Mouse (Mus musculus): ENCODE results near the gene 2700097O09Rik.
A peak's percentile ranks its signal among the peaks of the same experiment; 100 is the strongest.

DNA sequence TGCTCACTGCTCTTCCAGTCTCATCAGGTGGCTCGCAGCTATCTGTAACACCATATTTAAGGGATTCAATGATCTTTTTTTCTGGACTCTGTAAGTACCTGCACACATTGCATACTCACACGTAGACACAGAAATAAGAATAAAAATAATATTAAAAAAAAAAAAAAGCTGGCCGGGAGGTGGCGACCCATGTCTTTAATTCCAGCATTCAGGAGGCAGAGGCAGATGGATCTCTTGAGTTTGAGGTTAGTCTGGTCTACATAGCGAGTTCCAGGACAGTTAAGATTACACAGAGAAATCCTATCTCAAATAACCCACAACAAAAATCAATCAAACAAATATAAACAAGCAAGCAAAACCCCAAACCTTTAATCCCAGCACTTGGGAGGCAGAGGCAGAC lies 76.1 kb downstream of the 2700097O09Rik start:
- no peak for TF ChIP-seq POLR2A (IDR thresholded peaks at IDR 0.05; ENCODE audit: control insufficient read depth in 1 of 2, insufficient read depth in 1 of 2, low read depth in 1 of 2, low read length in 2 of 2, poor library complexity in 1 of 2)
- TF ChIP-seq HCFC1 (IDR thresholded peaks at IDR 0.05; ENCODE audit: low read depth, low read length) = no peak
- no peak for TF ChIP-seq MAX (IDR thresholded peaks at IDR 0.05; ENCODE audit: low read length)
- TF ChIP-seq RAD21 (IDR thresholded peaks at IDR 0.05; ENCODE audit: low read depth, low read length) = peak; percentile 69
- no peak for TF ChIP-seq POLR2AphosphoS2 (IDR thresholded peaks at IDR 0.05; ENCODE audit: low read length)
- no peak for TF ChIP-seq UBTF (IDR thresholded peaks at IDR 0.05; ENCODE audit: borderline replicate concordance, insufficient read depth, low read depth, low read length)
- TF ChIP-seq EP300 (IDR thresholded peaks at IDR 0.05; ENCODE audit: low read depth in 1 of 2, low read length in 2 of 2) = no peak
- no peak for TF ChIP-seq CHD2 (IDR thresholded peaks at IDR 0.05; ENCODE audit: low read length)
- TF ChIP-seq CTCF (IDR thresholded peaks at IDR 0.05 in 2 of 3, conservative IDR thresholded peaks at IDR 0.05 in 1 of 3; ENCODE audit: control insufficient read depth in 1 of 3, insufficient read depth in 1 of 3, low read depth in 2 of 3, low read length in 3 of 3, poor library complexity in 1 of 3, severe bottlenecking in 1 of 3) = peak in 2 of 3 experiments; percentile 30 to 47; a peak in 3 of 6 replicates

Data from MEL (cell line).